Mouse (Mus musculus): Measurements from ENCODE around the gene Snx18. TPM values are rescaled to one million over a fixed set of nuclear protein-coding genes. Genes with fewer than 3 reads are reported as not detected.

Snx18 gene
- polyA plus RNA-seq, 1 experiment from 2014 or later, result 24.0 TPM

GRCm38 (mm10) chr13:113612141-113612950 lies 6.0 kb downstream of the Snx18 start:
- no peaks in the 10 kb centered on the region for H3K27me3 ChIP-seq (replicated peaks; ENCODE audit: control insufficient read depth, insufficient read depth, low read length)
- peaks cover 16% of the 10 kb centered on the region; the same call in 1 of the 2 replicates for H3K36me3 ChIP-seq (ENCODE audit: control insufficient read depth, insufficient read depth, low read length)
- ATAC-seq (replicated peaks; ENCODE audit: low FRiP score, low TSS enrichment, low read depth) (no peak), DNase-seq (ENCODE audit: low spot score) (no peak)
- no peak overlapping the region for H3K4me3 ChIP-seq (ENCODE audit: low read depth, low read length)
- no peak overlapping the region; the same call in 1 of the 2 replicates for H3K9ac ChIP-seq (ENCODE audit: low read length)
- H3K4me2 ChIP-seq (ENCODE audit: low read length), result peak overlapping the region; percentile 92; the same call in 1 of the 2 replicates
- H3K27ac ChIP-seq (ENCODE audit: low read depth), result no peak overlapping the region
- H3K9me3 ChIP-seq (ENCODE audit: control insufficient read depth, low read length), result no peaks in the 10 kb centered on the region
- WGBS, result 66% methylated on average over 24 of the region's 24 CpGs
- peaks cover 82% of the 10 kb centered on the region for H3K4me1 ChIP-seq (replicated peaks; ENCODE audit: control insufficient read depth, insufficient read depth, low read length)

- peaks cover 10% of the 10 kb centered on the region; the same call in 1 of the 2 replicates for H3K36me3 ChIP-seq (ENCODE audit: control insufficient read depth, insufficient read depth, low read length)
- no peaks in the 10 kb centered on the region for H3K27me3 ChIP-seq (replicated peaks; ENCODE audit: control insufficient read depth, insufficient read depth, low read length)
- H3K9ac ChIP-seq (ENCODE audit: low read length), result no peak overlapping the region
- H3K9me3 ChIP-seq (ENCODE audit: control insufficient read depth, low read length), result no peaks in the 10 kb centered on the region
- no peak overlapping the region for H3K27ac ChIP-seq (ENCODE audit: low read depth)
- H3K4me2 ChIP-seq (ENCODE audit: low read length), result peak overlapping the region; percentile 8; the same call in 1 of the 2 replicates
- ATAC-seq (replicated peaks; ENCODE audit: low FRiP score, low TSS enrichment, low read depth) (no peak), DNase-seq (ENCODE audit: low spot score) (no peak)
- no peak overlapping the region for H3K4me3 ChIP-seq (ENCODE audit: low read depth, low read length)
- peaks cover 68% of the 10 kb centered on the region for H3K4me1 ChIP-seq (replicated peaks; ENCODE audit: control insufficient read depth, insufficient read depth, low read length)
- WGBS, result 61% methylated on average over 13 of the region's 13 CpGs
Measured at GRCm38 (mm10) chr13:113610732-113611500, 7.4 kb downstream of the Snx18 start.

- Histone ChIP-seq H3K4me3 (ENCODE audit: low read depth, low read length) (no peak overlapping the region), H3K4me2 (ENCODE audit: low read length) (no peak overlapping the region), H3K36me3 (ENCODE audit: control insufficient read depth, insufficient read depth, low read length) (peaks cover 10% of the 10 kb centered on the region; the same call in 1 of the 2 replicates), H3K9ac (ENCODE audit: low read length) (no peak overlapping the region), H3K27me3 (replicated peaks; ENCODE audit: control insufficient read depth, insufficient read depth, low read length) (no peaks in the 10 kb centered on the region), H3K27ac (ENCODE audit: low read depth) (no peak overlapping the region), H3K9me3 (ENCODE audit: control insufficient read depth, low read length) (no peaks in the 10 kb centered on the region), H3K4me1 (replicated peaks; ENCODE audit: control insufficient read depth, insufficient read depth, low read length) (peaks cover 58% of the 10 kb centered on the region)
- no peak for DNase-seq (ENCODE audit: low spot score)
- WGBS, result 80% methylated on average over 3 of the region's 3 CpGs
- ATAC-seq (replicated peaks; ENCODE audit: low FRiP score, low TSS enrichment, low read depth), result no peak
Measured at GRCm38 (mm10) chr13:113609429-113609828, 8.9 kb downstream of the Snx18 start.

- Histone ChIP-seq H3K4me1 (replicated peaks; ENCODE audit: control insufficient read depth, insufficient read depth, low read length) (peaks cover 48% of the 10 kb centered on the region), H3K9me3 (ENCODE audit: control insufficient read depth, low read length) (no peaks in the 10 kb centered on the region), H3K4me2 (ENCODE audit: low read length) (no peak overlapping the region), H3K9ac (ENCODE audit: low read length) (no peak overlapping the region), H3K36me3 (ENCODE audit: control insufficient read depth, insufficient read depth, low read length) (peaks cover 10% of the 10 kb centered on the region; the same call in 1 of the 2 replicates), H3K27ac (ENCODE audit: low read depth) (no peak overlapping the region), H3K4me3 (ENCODE audit: low read depth, low read length) (no peak overlapping the region), H3K27me3 (replicated peaks; ENCODE audit: control insufficient read depth, insufficient read depth, low read length) (no peaks in the 10 kb centered on the region)
- WGBS, result 72% methylated on average over 4 of the region's 4 CpGs
- ATAC-seq (replicated peaks; ENCODE audit: low FRiP score, low TSS enrichment, low read depth) (no peak), DNase-seq (ENCODE audit: low spot score) (no peak)
Measured at GRCm38 (mm10) chr13:113607821-113608220, 10.5 kb downstream of the Snx18 start.

GRCm38 (mm10) chr13:113607371-113607770 lies 11.0 kb downstream of the Snx18 start:
- peaks cover 44% of the 10 kb centered on the region for H3K4me1 ChIP-seq (replicated peaks; ENCODE audit: control insufficient read depth, insufficient read depth, low read length)
- no peak overlapping the region for H3K9ac ChIP-seq (ENCODE audit: low read length)

GRCm38 (mm10) chr13:113606741-113607358 lies 11.5 kb downstream of the Snx18 start:
- Histone ChIP-seq H3K9me3 (ENCODE audit: control insufficient read depth, low read length) (no peaks in the 10 kb centered on the region), H3K27ac (ENCODE audit: low read depth) (no peak overlapping the region), H3K9ac (ENCODE audit: low read length) (no peak overlapping the region), H3K4me1 (replicated peaks; ENCODE audit: control insufficient read depth, insufficient read depth, low read length) (peaks cover 41% of the 10 kb centered on the region), H3K4me2 (ENCODE audit: low read length) (no peak overlapping the region), H3K27me3 (replicated peaks; ENCODE audit: control insufficient read depth, insufficient read depth, low read length) (no peaks in the 10 kb centered on the region), H3K4me3 (ENCODE audit: low read depth, low read length) (no peak overlapping the region), H3K36me3 (ENCODE audit: control insufficient read depth, insufficient read depth, low read length) (peaks cover 2% of the 10 kb centered on the region; the same call in 1 of the 2 replicates)
- no peak for DNase-seq (ENCODE audit: low spot score)
- ATAC-seq (replicated peaks; ENCODE audit: low FRiP score, low TSS enrichment, low read depth), result no peak
- WGBS, result 86% methylated on average over 18 of the region's 18 CpGs

More at GRCm38 (mm10) chr13:113607371-113607770, 11.0 kb downstream of the Snx18 start:
- Histone ChIP-seq H3K4me3 (ENCODE audit: low read depth, low read length) (no peak overlapping the region), H3K9me3 (ENCODE audit: control insufficient read depth, low read length) (no peaks in the 10 kb centered on the region), H3K4me2 (ENCODE audit: low read length) (no peak overlapping the region), H3K27me3 (replicated peaks; ENCODE audit: control insufficient read depth, insufficient read depth, low read length) (no peaks in the 10 kb centered on the region), H3K36me3 (ENCODE audit: control insufficient read depth, insufficient read depth, low read length) (peaks cover 7% of the 10 kb centered on the region; the same call in 1 of the 2 replicates), H3K27ac (ENCODE audit: low read depth) (no peak overlapping the region)
- ATAC-seq (replicated peaks; ENCODE audit: low FRiP score, low TSS enrichment, low read depth), result no peak
- WGBS, result 92% methylated on average over 7 of the region's 7 CpGs
- no peak for DNase-seq (ENCODE audit: low spot score)

- Histone ChIP-seq H3K27me3 (replicated peaks; ENCODE audit: control insufficient read depth, insufficient read depth, low read length) (no peaks in the 10 kb centered on the region), H3K9ac (ENCODE audit: low read length) (no peak overlapping the region), H3K27ac (ENCODE audit: low read depth) (no peak overlapping the region), H3K4me3 (ENCODE audit: low read depth, low read length) (no peak overlapping the region), H3K36me3 (ENCODE audit: control insufficient read depth, insufficient read depth, low read length) (no peaks in the 10 kb centered on the region), H3K4me1 (replicated peaks; ENCODE audit: control insufficient read depth, insufficient read depth, low read length) (peaks cover 36% of the 10 kb centered on the region), H3K9me3 (ENCODE audit: control insufficient read depth, low read length) (no peaks in the 10 kb centered on the region), H3K4me2 (ENCODE audit: low read length) (no peak overlapping the region)
- 89% methylated on average over 14 of the region's 14 CpGs for WGBS
- ATAC-seq (replicated peaks; ENCODE audit: low FRiP score, low TSS enrichment, low read depth) (no peak), DNase-seq (ENCODE audit: low spot score) (no peak)
Measured at GRCm38 (mm10) chr13:113606131-113606530, 12.2 kb downstream of the Snx18 start.

GRCm38 (mm10) chr13:113605693-113606092 lies 12.7 kb downstream of the Snx18 start:
- Histone ChIP-seq H3K27ac (ENCODE audit: low read depth) (no peak overlapping the region), H3K4me1 (replicated peaks; ENCODE audit: control insufficient read depth, insufficient read depth, low read length) (peaks cover 31% of the 10 kb centered on the region), H3K9ac (ENCODE audit: low read length) (no peak overlapping the region), H3K27me3 (replicated peaks; ENCODE audit: control insufficient read depth, insufficient read depth, low read length) (no peaks in the 10 kb centered on the region), H3K4me2 (ENCODE audit: low read length) (no peak overlapping the region), H3K36me3 (ENCODE audit: control insufficient read depth, insufficient read depth, low read length) (no peaks in the 10 kb centered on the region), H3K9me3 (ENCODE audit: control insufficient read depth, low read length) (no peaks in the 10 kb centered on the region), H3K4me3 (ENCODE audit: low read depth, low read length) (no peak overlapping the region)
- ATAC-seq (replicated peaks; ENCODE audit: low FRiP score, low TSS enrichment, low read depth), result no peak
- DNase-seq (ENCODE audit: low spot score), result no peak
- 85% methylated on average over 10 of the region's 10 CpGs for WGBS
